Mouse (Mus musculus) heart, embryonic 14.5 days (tissue): ENCODE measurements around the gene Gm21560. TPM values are rescaled to one million over a fixed set of nuclear protein-coding genes. Genes with fewer than 3 reads are reported as not detected.
"Not testable (repeated sequence)": the region's sequence is repeated elsewhere in the genome, so short reads cannot be mapped to it uniquely, and the experiment has no call there.

Source experiments
- ATAC-seq: fragments of 200-750 bp; cut with Nextera tagmentation; 2 replicates; pipeline ENCODE4 v1.8.0; 2017; ENCODE audit warnings: low read depth, moderate TSS enrichment; ENCODE audit not compliant: insufficient number of reproducible peaks, insufficient read depth, low FRiP score
- H3K27ac ChIP-seq, 2 experiments: fragments of 200-500 bp in 1 of 2; fragments of 300-500 bp in 1 of 2; sonication (generic) in 1 of 2; replicated peaks in 1 of 2; 2 replicates each; pipeline ENCODE4 v1.5.1; 2012 to 2014; ENCODE audit warnings: low read depth in 2 of 2, low read length in 2 of 2, control low read depth in 1 of 2, mild to moderate bottlenecking in 1 of 2, mixed read lengths in 1 of 2; ENCODE audit not compliant: control insufficient read depth in 1 of 2, insufficient read depth in 1 of 2
- H3K27me3 ChIP-seq: fragments of 300-500 bp; sonication (generic); 2 replicates; pipeline ENCODE4 v1.6.1; 2014; ENCODE audit warnings: mild to moderate bottlenecking, low read length, control low read depth; ENCODE audit not compliant: control insufficient read depth, insufficient read depth
- H3K36me3 ChIP-seq: fragments of 300-500 bp; sonication (generic); 2 replicates; pipeline ENCODE4 v1.6.1; 2014; ENCODE audit warnings: mild to moderate bottlenecking, control low read depth, low read length, mixed read lengths; ENCODE audit not compliant: control insufficient read depth, insufficient read depth
- H3K4me1 ChIP-seq, 2 experiments: fragments of 200-500 bp in 1 of 2; fragments of 300-500 bp in 1 of 2; sonication (generic) in 1 of 2; 2 replicates each; pipeline ENCODE4 v1.6.1; 2012 to 2014; ENCODE audit warnings: low read length in 2 of 2, control low read depth in 1 of 2, mixed read lengths in 1 of 2; ENCODE audit not compliant: control insufficient read depth in 2 of 2, insufficient read depth in 2 of 2
- H3K4me2 ChIP-seq: fragments of 300-500 bp; sonication (generic); 2 replicates; pipeline ENCODE4 v1.6.1; 2014; ENCODE audit warnings: mild to moderate bottlenecking, low read length
- H3K4me3 ChIP-seq, 2 experiments: fragments of 200-500 bp in 1 of 2; fragments of 300-500 bp in 1 of 2; sonication (generic) in 1 of 2; 2 replicates each; pipeline ENCODE4 v1.5.1; 2012 to 2014; ENCODE audit warnings: low read length in 2 of 2, mild to moderate bottlenecking in 2 of 2, control low read depth in 1 of 2, low read depth in 1 of 2, moderate library complexity in 1 of 2; ENCODE audit not compliant: control insufficient read depth in 1 of 2, insufficient read depth in 1 of 2
- H3K9ac ChIP-seq: fragments of 300-500 bp; sonication (generic); 2 replicates; pipeline ENCODE4 v1.6.1; 2014; ENCODE audit warnings: mild to moderate bottlenecking, low read length
- H3K9me3 ChIP-seq: fragments of 300-500 bp; sonication (generic); 2 replicates; pipeline ENCODE4 v1.6.1; 2016; ENCODE audit warnings: low read length, control low read depth; ENCODE audit not compliant: control insufficient read depth
- WGBS: fragments of 180-500 bp; shearing (Covaris S2); extraction: QIAGEN DNeasy Blood & Tissue Kit; methylation state at CpG from one replicate; pipeline ENCODE4 v1.1.7; 2014; 5-methylcytosine and 5-hydroxymethylcytosine counted together
- polyA plus RNA-seq: library from polyadenylated mRNA; unstranded; fragments of >200 nt; fragmentation: Nextera tagmentation; extraction: Ambion mirVana; gene quantifications from 2 replicates; pipeline ENCODE4 v1.2.1, GENCODE M21; 2014

Gm21560 gene
- not detected in 2 replicates for polyA plus RNA-seq

GRCm38 (mm10) chr14:6219192-6219591 is at the start of gene Gm21560:
TSS of gene Gm21560 (minus strand) at chr14:6219292.
- H3K27ac ChIP-seq, H3K36me3 ChIP-seq, ATAC-seq, H3K4me3 ChIP-seq, H3K9ac ChIP-seq, H3K27me3 ChIP-seq, H3K4me1 ChIP-seq, H3K9me3 ChIP-seq, H3K4me2 ChIP-seq: not testable (repeated sequence)
- 62% methylated on average over 1 of the region's 2 CpGs for WGBS

- H3K4me1 ChIP-seq, H3K27me3 ChIP-seq, H3K4me3 ChIP-seq, H3K9ac ChIP-seq, H3K9me3 ChIP-seq, ATAC-seq, H3K4me2 ChIP-seq, H3K36me3 ChIP-seq, H3K27ac ChIP-seq: not testable (repeated sequence)
- 61% methylated on average over 3 of the region's 9 CpGs for WGBS
Observed at GRCm38 (mm10) chr14:6163538-6163937, 55.6 kb downstream of the Gm21560 start.

- H3K4me2 ChIP-seq, H3K4me1 ChIP-seq, H3K27ac ChIP-seq, ATAC-seq, H3K4me3 ChIP-seq, H3K9me3 ChIP-seq, H3K36me3 ChIP-seq, H3K27me3 ChIP-seq, H3K9ac ChIP-seq: not testable (repeated sequence)
- 100% methylated on average over 1 of the region's 1 CpGs for WGBS
Observed at GRCm38 (mm10) chr14:6161085-6161484, 58.0 kb downstream of the Gm21560 start.

Other genes starting within 250 kb of the Gm21560 start
- gene Gm3453, start 240.2 kb downstream of the Gm21560 start, polyA plus RNA-seq = not detected in 2 replicates
- not detected in 2 replicates for gene Gm6337, start 161.0 kb downstream of the Gm21560 start, polyA plus RNA-seq
- 0.49 and 0.97 TPM in 2 replicates for gene Gm8206, start 125.3 kb downstream of the Gm21560 start, polyA plus RNA-seq
- gene Gm3468, start 110.6 kb downstream of the Gm21560 start, polyA plus RNA-seq = 2.9 and 4.0 TPM in 2 replicates
- not detected in 2 replicates for gene Gm3476, start 93.5 kb downstream of the Gm21560 start, polyA plus RNA-seq
- gene Gm3411, start 68.0 kb upstream of the Gm21560 start, polyA plus RNA-seq = 2.1 and 3.5 TPM in 2 replicates
- gene Gm21103, start 85.6 kb upstream of the Gm21560 start, polyA plus RNA-seq = 0.18 and 0.34 TPM in 2 replicates
- gene Gm3618, start 124.4 kb upstream of the Gm21560 start, polyA plus RNA-seq = not detected in 2 replicates
- gene Gm16440, start 171.0 kb upstream of the Gm21560 start, polyA plus RNA-seq = not detected in 2 replicates
- gene Gm3591, start 193.2 kb upstream of the Gm21560 start, polyA plus RNA-seq = 1.8 and 6.5 TPM in 2 replicates
- gene Gm3594, start 225.3 kb upstream of the Gm21560 start, polyA plus RNA-seq = not detected in 2 replicates